Mouse (Mus musculus) forebrain, embryonic 16.5 days (tissue): ENCODE results near the gene Ogt. TPM values are rescaled to one million over a fixed set of nuclear protein-coding genes. Genes with fewer than 3 reads are reported as not detected.

Source experiments
- ATAC-seq: fragments of 200-750 bp; cut with Nextera tagmentation; 2 replicates; pipeline ENCODE4 v1.8.0; 2017; ENCODE audit warnings: mild to moderate bottlenecking, moderate library complexity
- H3K27ac ChIP-seq: fragments of 300-500 bp; sonication (generic); 2 replicates; pipeline ENCODE4 v1.5.1; 2014; ENCODE audit warnings: low read length, control low read depth
- H3K27me3 ChIP-seq: fragments of 300-500 bp; sonication (generic); replicated peaks from 2 replicates; pipeline ENCODE4 v1.6.1; 2014; ENCODE audit warnings: low read length; ENCODE audit not compliant: control insufficient read depth, insufficient read depth
- H3K36me3 ChIP-seq: fragments of 300-500 bp; sonication (generic); 2 replicates; pipeline ENCODE4 v1.6.1; 2014; ENCODE audit not compliant: control insufficient read depth, insufficient read depth
- H3K4me1 ChIP-seq: fragments of 300-500 bp; sonication (generic); replicated peaks from 2 replicates; pipeline ENCODE4 v1.6.1; 2014; ENCODE audit warnings: low read length; ENCODE audit not compliant: control insufficient read depth, insufficient read depth
- H3K4me2 ChIP-seq: fragments of 300-500 bp; sonication (generic); 2 replicates; pipeline ENCODE4 v1.6.1; 2014; ENCODE audit warnings: mild to moderate bottlenecking, low read length, control low read depth
- H3K4me3 ChIP-seq: fragments of 300-500 bp; sonication (generic); replicated peaks from 2 replicates; pipeline ENCODE4 v1.5.1; 2014; ENCODE audit warnings: mild to moderate bottlenecking, low read length, control low read depth
- H3K9ac ChIP-seq: fragments of 300-500 bp; sonication (generic); replicated peaks from 2 replicates; pipeline ENCODE4 v1.6.1; 2014; ENCODE audit warnings: low read depth, low read length, control low read depth
- H3K9me3 ChIP-seq: fragments of 300-500 bp; sonication (generic); 2 replicates; pipeline ENCODE4 v1.6.1; 2016; ENCODE audit warnings: low read length; ENCODE audit not compliant: control insufficient read depth
- WGBS: fragments of 180-500 bp; shearing (Covaris S2); extraction: QIAGEN DNeasy Blood & Tissue Kit; methylation state at CpG from one replicate; pipeline ENCODE4 v1.1.7; 2014; 5-methylcytosine and 5-hydroxymethylcytosine counted together
- polyA plus RNA-seq: library from polyadenylated mRNA; unstranded; fragments of >200 nt; fragmentation: Nextera tagmentation; extraction: Ambion mirVana; gene quantifications from 2 replicates; pipeline ENCODE4 v1.2.1, GENCODE M21; 2015

Gene Ogt
- 258 and 285 TPM in 2 replicates for polyA plus RNA-seq

DNA sequence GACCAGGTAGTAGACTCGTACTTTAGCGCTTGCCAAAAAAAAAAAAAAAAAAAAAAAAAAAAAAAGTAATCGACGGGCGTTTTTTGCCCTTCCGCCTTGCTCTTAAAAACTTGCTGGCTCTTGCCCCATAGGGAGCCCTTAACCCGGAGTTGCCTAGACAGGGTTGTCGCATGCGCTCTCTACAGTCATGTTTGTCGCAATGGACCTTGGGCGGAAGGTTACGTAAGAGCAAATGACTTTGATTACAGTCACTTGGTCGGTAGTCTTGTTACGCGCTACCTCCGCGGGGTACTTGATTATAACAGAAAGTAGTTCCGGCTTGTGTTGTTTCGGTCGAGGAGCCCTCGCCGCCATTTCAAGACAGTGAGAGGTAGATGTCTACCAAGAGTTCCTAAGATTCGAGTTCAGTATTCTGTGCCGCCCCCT, at the start of gene Ogt:
TSS of gene Ogt (plus strand) at position 320 of the 426 bp plus-strand sequence.
- Histone ChIP-seq H3K27ac (peak within 1 kb of the TSS; percentile 89), H3K4me1 (peaks cover 9% of the 10 kb centered on the region), H3K9ac (peak within 1 kb of the TSS; percentile 80), H3K4me3 (peak within 1 kb of the TSS; percentile 65), H3K9me3 (no peaks in the 10 kb centered on the region), H3K27me3 (no peaks in the 10 kb centered on the region; the same call in 1 of the 2 replicates), H3K4me2 (peak within 1 kb of the TSS; percentile 50), H3K36me3 (no peaks in the 10 kb centered on the region)
- peak; percentile 91 for ATAC-seq
- 12% methylated on average over 24 of the region's 24 CpGs for WGBS

DNA sequence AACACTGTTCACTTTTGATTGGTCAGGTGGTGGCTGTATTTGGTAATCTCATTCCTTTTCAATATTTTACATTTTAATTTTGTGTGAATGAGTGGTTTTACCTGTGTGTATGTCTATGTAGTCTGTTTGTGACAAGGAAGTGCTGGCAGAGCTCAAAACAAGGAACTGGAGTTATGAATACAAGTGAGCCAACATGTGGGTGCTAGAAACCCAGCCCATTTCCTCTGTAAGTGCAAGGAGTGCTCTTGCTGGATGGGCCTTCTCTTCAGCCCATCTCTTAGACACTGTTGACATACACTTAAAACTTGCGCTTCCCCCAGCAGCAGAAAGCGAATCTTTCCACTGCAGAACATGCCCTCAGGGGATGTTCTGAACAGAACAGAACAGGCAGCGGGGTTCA, 23.7 kb upstream of the Ogt start:
- no peaks in the 10 kb centered on the region for H3K4me1 ChIP-seq
- no peaks in the 10 kb centered on the region for H3K9me3 ChIP-seq
- no peak overlapping the region for H3K27ac ChIP-seq
- H3K4me2 ChIP-seq: no peak overlapping the region
- 92% methylated on average over 3 of the region's 3 CpGs for WGBS
- no peak overlapping the region for H3K4me3 ChIP-seq
- H3K36me3 ChIP-seq: no peaks in the 10 kb centered on the region
- no peak for ATAC-seq
- no peaks in the 10 kb centered on the region for H3K27me3 ChIP-seq
- H3K9ac ChIP-seq: no peak overlapping the region

DNA sequence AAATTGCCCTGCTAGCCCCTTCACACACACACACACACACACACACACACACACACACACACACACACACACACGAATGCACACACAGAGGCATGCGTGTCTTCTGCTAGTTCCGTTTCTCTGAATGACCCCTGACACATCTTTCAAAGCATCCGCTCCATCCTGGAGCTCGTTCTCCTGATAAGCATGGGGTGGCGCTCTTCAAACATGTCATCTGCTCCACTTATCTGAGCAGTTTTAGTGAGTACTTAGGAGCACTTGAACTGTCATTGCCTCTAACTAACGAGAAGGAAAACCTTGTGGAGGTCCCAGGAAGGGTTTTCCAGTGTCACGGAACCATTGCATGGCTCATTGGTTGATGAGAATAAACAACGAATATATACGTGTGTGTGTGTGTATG, 22.0 kb upstream of the Ogt start:
- Histone ChIP-seq H3K4me3 (no peak overlapping the region), H3K4me2 (no peak overlapping the region), H3K36me3 (no peaks in the 10 kb centered on the region), H3K4me1 (no peaks in the 10 kb centered on the region), H3K9ac (no peak overlapping the region), H3K27me3 (no peaks in the 10 kb centered on the region), H3K9me3 (no peaks in the 10 kb centered on the region), H3K27ac (no peak overlapping the region)
- WGBS: 71% methylated on average over 10 of the region's 10 CpGs
- no peak for ATAC-seq

DNA sequence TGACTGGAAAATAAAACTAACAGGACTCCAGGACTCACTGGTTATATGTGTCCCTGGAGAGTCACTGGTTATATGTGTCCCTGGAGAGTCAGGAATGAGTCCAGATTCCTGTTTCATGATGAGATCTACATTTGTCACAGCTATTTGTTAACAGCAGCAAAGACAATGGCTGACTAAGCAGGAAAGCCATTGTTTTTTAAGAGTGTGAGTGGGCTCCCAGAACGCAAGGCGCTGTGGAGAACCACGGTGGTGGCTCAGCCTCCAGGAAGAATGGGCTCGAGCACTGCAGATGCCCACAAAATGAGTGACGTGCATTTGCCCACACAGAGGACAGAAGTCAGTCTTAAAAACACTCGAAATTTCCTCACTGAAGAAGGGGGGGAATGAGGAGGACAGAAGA, 19.5 kb upstream of the Ogt start:
- Histone ChIP-seq H3K4me1 (no peaks in the 10 kb centered on the region), H3K36me3 (no peaks in the 10 kb centered on the region), H3K27me3 (no peaks in the 10 kb centered on the region), H3K27ac (no peak overlapping the region), H3K9me3 (no peaks in the 10 kb centered on the region), H3K4me2 (no peak overlapping the region), H3K9ac (no peak overlapping the region), H3K4me3 (no peak overlapping the region)
- 64% methylated on average over 6 of the region's 6 CpGs for WGBS
- no peak for ATAC-seq

DNA sequence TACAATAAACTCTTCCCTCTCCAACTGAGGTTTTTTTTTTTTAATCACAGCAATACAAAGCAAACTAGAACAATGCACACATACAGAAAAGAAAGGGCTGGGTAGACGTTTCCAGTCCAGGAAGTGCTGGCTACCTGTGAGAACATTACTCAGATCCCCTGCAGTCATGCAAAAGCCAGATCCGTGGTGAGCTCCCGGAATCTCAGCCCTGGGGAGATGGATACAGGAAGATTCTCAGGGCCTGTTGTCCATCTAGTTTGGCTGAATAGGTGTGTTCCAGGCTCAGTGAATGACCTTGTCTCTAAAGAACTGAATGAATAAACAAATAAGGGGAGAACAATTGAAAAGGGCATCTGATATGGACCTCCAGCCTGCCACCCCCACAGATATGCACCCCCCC, 17.3 kb upstream of the Ogt start:
- Histone ChIP-seq H3K4me1 (no peaks in the 10 kb centered on the region), H3K27me3 (no peaks in the 10 kb centered on the region), H3K4me3 (no peak overlapping the region), H3K36me3 (no peaks in the 10 kb centered on the region), H3K9ac (no peak overlapping the region), H3K27ac (no peak overlapping the region), H3K9me3 (no peaks in the 10 kb centered on the region), H3K4me2 (no peak overlapping the region)
- 55% methylated on average over 3 of the region's 3 CpGs for WGBS
- ATAC-seq: no peak

DNA sequence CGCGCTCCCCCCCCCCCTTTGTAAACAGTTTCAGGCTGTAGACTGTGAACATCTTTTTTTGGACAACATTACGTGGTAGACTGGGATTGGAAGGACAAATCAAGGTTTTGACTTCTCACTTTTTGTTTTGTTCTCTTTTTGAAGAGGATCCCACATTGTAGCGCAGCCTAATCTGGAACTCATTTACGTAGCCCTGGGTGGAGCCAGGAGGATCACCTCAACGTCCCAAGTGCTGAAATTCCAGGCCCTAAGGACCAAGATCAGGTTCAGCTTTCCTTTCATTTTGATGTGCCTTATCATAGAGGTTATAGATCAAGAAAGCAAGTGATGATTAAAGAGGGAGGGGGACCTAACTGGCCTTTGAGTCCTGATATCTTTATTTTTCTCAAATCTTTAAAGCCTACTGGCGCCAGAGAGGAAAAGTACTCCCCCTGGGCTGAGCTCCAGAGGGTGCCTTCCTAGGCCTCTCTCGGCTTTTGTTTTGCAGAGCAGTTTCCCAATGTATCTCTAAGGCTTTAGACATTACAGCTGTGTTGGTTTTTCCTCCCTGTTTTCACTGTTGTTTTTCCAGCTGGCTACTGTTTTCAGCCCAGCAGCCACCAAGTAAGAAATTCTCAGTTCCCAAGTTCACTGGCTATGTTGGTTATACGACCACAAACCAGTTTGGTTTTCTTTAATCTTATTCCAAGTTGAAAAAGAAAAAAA, 2.9 kb upstream of the Ogt start:
- Histone ChIP-seq H3K4me2 (no peak overlapping the region), H3K27me3 (no peaks in the 10 kb centered on the region; the same call in 1 of the 2 replicates), H3K4me3 (no peak overlapping the region), H3K27ac (no peak overlapping the region), H3K36me3 (no peaks in the 10 kb centered on the region), H3K9ac (no peak overlapping the region), H3K4me1 (peaks cover 2% of the 10 kb centered on the region; the same call in 1 of the 2 replicates), H3K9me3 (no peaks in the 10 kb centered on the region)
- ATAC-seq: no peak
- WGBS: 42% methylated on average over 7 of the region's 9 CpGs

DNA sequence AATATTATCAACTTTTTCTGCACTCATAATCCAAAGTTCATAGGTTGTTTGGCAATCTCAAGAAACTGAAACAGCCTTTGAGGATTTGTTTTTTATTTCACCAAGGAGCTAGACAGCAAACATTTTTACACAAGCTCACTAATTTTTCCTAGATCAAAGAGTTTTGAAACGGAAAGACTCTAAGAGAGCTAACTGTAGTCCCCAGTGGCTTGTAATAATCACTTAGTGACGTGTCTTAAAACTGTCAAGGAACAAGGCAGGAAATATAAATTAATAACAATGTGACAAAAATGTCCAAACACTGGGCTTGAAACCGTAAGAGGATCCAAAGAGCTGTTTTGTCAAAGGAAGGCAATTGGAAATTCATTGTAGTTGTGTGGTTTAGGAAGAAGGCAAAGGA, 1.0 kb upstream of the Ogt start:
- no peak overlapping the region; the same call in 1 of the 2 replicates for H3K27ac ChIP-seq
- peaks cover 8% of the 10 kb centered on the region for H3K4me1 ChIP-seq
- H3K9ac ChIP-seq: peak overlapping the region; percentile 40; the same call in 1 of the 2 replicates
- ATAC-seq: no peak
- no peaks in the 10 kb centered on the region; the same call in 1 of the 2 replicates for H3K27me3 ChIP-seq
- no peaks in the 10 kb centered on the region for H3K36me3 ChIP-seq
- H3K4me2 ChIP-seq: peak overlapping the region; percentile 50
- H3K4me3 ChIP-seq: peak overlapping the region; percentile 65
- no peaks in the 10 kb centered on the region for H3K9me3 ChIP-seq
- 27% methylated on average over 3 of the region's 3 CpGs for WGBS

DNA sequence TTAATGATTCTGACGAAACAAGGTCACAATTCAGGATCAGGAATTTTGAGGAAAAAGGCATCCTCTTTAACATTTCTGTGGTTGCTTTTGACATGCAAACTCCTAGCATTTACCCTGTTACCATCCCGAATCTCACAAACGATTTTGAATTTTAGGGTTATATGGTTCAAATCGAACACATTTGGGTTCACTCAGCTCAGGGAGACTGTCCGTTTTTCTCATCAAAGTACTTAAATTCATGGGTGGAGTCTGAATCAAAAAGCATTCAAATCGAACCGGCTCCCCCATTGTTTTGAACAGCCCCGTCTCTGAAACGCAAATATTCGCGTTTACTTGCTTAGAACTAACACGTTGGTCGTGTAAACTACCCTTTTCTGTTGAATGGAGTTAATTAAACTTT, 554 bp upstream of the Ogt start:
- H3K4me2 ChIP-seq: peak overlapping the region; percentile 50
- no peaks in the 10 kb centered on the region for H3K36me3 ChIP-seq
- peak overlapping the region; percentile 40 for H3K9ac ChIP-seq
- peak overlapping the region; percentile 89 for H3K27ac ChIP-seq
- peak; percentile 4; the same call in 1 of the 2 replicates for ATAC-seq
- peak overlapping the region; percentile 65 for H3K4me3 ChIP-seq
- peaks cover 9% of the 10 kb centered on the region for H3K4me1 ChIP-seq
- H3K27me3 ChIP-seq: no peaks in the 10 kb centered on the region; the same call in 1 of the 2 replicates
- no peaks in the 10 kb centered on the region for H3K9me3 ChIP-seq
- WGBS: 16% methylated on average over 13 of the region's 13 CpGs

DNA sequence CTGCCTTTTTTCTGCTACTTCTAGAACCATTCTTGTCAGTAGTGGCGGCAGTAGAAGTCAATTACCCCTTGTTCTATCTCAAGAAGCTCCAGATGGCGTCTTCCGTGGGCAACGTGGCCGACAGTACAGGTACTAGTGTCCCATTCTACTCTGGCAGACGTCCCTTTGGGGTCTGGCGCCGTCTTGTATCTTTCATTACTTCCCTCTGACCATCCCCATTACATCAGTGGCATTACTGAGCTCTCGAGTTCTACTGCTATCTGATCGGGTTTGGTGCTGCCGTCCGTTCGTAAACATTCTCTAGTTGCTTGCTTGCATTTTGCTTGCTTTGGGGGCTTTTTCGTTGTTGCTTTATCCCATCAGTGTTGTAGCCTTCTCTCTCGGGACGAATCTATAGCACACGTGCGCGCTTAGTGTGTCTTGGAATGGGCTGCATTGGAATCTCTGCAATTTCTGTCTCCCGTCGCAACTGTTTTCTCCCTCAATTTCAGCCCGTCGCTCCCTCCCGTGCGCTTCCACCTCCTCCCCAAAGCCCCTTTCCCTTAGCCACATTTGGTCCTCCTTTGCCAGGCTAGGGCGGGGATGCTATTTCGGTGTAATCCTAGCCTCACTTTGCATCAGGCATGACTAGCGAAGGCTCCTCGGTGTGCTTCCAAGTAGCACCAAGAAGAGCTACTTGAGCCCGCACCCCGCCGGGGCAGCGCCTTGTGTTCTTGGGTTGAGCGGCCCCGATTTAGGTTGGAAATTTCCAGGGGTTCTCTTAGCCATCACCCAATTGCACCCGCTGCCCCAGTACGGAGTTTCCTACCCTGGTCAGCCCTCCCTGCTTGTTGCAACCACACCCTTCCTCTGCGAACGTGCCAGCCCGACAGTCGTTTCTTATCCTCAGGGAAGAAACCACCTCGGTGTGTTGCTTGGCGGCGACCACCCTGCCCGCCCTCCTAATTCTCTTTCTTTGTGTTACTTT, 617 bp downstream of the Ogt start:
- Histone ChIP-seq H3K4me3 (peak overlapping the region; percentile 65), H3K4me1 (peaks cover 11% of the 10 kb centered on the region), H3K36me3 (no peaks in the 10 kb centered on the region), H3K27ac (peak overlapping the region; percentile 89), H3K9me3 (no peaks in the 10 kb centered on the region), H3K9ac (peak overlapping the region; percentile 80), H3K27me3 (no peaks in the 10 kb centered on the region; the same call in 1 of the 2 replicates), H3K4me2 (no peak overlapping the region)
- 16% methylated on average over 45 of the region's 45 CpGs for WGBS
- ATAC-seq: peak; percentile 51
